Mouse (Mus musculus): Measurements from ENCODE around the gene S1pr1. TPM values are rescaled to one million over a fixed set of nuclear protein-coding genes. Genes with fewer than 3 reads are reported as not detected.

Gene S1pr1
- total and polyA plus RNA-seq, 2 experiments from 2014 or later, result 40.9 to 61.1 TPM

GRCm38 (mm10) chr3:115713417-115714048 lies 1.3 kb downstream of the S1pr1 start:
- Histone ChIP-seq H3K27me3 (ENCODE audit: insufficient read depth, low read length) (no peaks in the 10 kb centered on the region; the same call in 1 of the 2 replicates), H3K9ac (replicated peaks; ENCODE audit: low read length) (peak overlapping the region; percentile 59), H3K4me1 (ENCODE audit: insufficient read depth, low read length) (peaks cover 4% of the 10 kb centered on the region; the same call in 1 of the 2 replicates), H3K27ac (peak overlapping the region; percentile 82), H3K9me3 (ENCODE audit: low read length) (no peaks in the 10 kb centered on the region), H3K4me3 (ENCODE audit: low read length) (peak overlapping the region; percentile 58), H3K36me3 (ENCODE audit: insufficient read depth, low read length) (no peaks in the 10 kb centered on the region), H3K4me2 (ENCODE audit: low read depth, low read length) (peak overlapping the region; percentile 90)
- WGBS, result 12% methylated on average over 22 of the region's 22 CpGs
- DNase-seq (ENCODE audit: low spot score) (no peak), ATAC-seq (no peak)
- no peak for TF ChIP-seq CTCF (IDR thresholded peaks at IDR 0.05; ENCODE audit: low read depth)

- peak; percentile 89 for TF ChIP-seq CTCF (IDR thresholded peaks at IDR 0.05; ENCODE audit: low read depth)
- 21% methylated on average over 9 of the region's 9 CpGs for WGBS
- Histone ChIP-seq H3K27me3 (ENCODE audit: insufficient read depth, low read length) (no peaks in the 10 kb centered on the region; the same call in 1 of the 2 replicates), H3K36me3 (ENCODE audit: insufficient read depth, low read length) (no peaks in the 10 kb centered on the region), H3K9me3 (ENCODE audit: low read length) (no peaks in the 10 kb centered on the region), H3K9ac (replicated peaks; ENCODE audit: low read length) (peak overlapping the region; percentile 59; the same call in 1 of the 2 replicates), H3K4me2 (ENCODE audit: low read depth, low read length) (peak overlapping the region; percentile 90), H3K27ac (peak overlapping the region; percentile 82; the same call in 1 of the 2 replicates), H3K4me3 (ENCODE audit: low read length) (peak overlapping the region; percentile 58), H3K4me1 (ENCODE audit: insufficient read depth, low read length) (peaks cover 4% of the 10 kb centered on the region; the same call in 1 of the 2 replicates)
- peak; percentile 12; the same call in 1 of the 2 replicates for ATAC-seq
- peak; percentile 81 for DNase-seq (ENCODE audit: low spot score)
These were observed 2.1 kb downstream of the S1pr1 start for GRCm38 (mm10) chr3:115712808-115713200.

GRCm38 (mm10) chr3:115711924-115712807 lies 2.7 kb downstream of the S1pr1 start:
- no peaks in the 10 kb centered on the region; the same call in 1 of the 2 replicates for H3K27me3 ChIP-seq (ENCODE audit: insufficient read depth, low read length)
- H3K4me2 ChIP-seq (ENCODE audit: low read depth, low read length), result peak overlapping the region; percentile 90
- no peak for DNase-seq (ENCODE audit: low spot score)
- peak overlapping the region; percentile 58 for H3K4me3 ChIP-seq (ENCODE audit: low read length)
- no peak overlapping the region for H3K9ac ChIP-seq (replicated peaks; ENCODE audit: low read length)
- WGBS, result 86% methylated on average over 27 of the region's 27 CpGs
- no peaks in the 10 kb centered on the region for H3K36me3 ChIP-seq (ENCODE audit: insufficient read depth, low read length)
- no peak for TF ChIP-seq CTCF (IDR thresholded peaks at IDR 0.05; ENCODE audit: low read depth)
- no peak for ATAC-seq
- H3K4me1 ChIP-seq (ENCODE audit: insufficient read depth, low read length), result peaks cover 4% of the 10 kb centered on the region; the same call in 1 of the 2 replicates
- H3K9me3 ChIP-seq (ENCODE audit: low read length), result no peaks in the 10 kb centered on the region
- H3K27ac ChIP-seq, result no peak overlapping the region

DNA sequence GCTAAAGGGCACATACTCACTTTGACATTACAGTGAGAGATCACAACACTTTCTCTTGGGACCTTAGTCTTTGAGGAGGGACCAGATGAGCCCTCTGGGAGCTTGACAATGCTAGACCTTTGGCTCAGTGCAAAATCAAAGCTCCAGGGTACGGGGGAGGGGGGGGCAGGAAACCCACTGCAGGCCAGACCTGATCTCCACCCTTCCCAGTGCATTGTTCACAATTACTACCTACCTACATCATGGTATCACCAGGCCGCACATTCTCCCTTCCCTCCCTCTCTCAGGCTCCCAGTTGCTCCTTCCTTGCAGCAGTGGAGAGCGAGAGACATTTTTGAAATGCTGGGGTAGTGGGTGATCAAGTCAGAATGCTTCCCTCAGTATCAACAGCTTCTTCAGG lies 3.5 kb downstream of the S1pr1 start:
- H3K9ac ChIP-seq (replicated peaks; ENCODE audit: low read length), result no peak overlapping the region
- 88% methylated on average over 3 of the region's 3 CpGs for WGBS
- H3K4me3 ChIP-seq (ENCODE audit: low read length), result no peak overlapping the region; the same call in 1 of the 2 replicates
- TF ChIP-seq CTCF (IDR thresholded peaks at IDR 0.05; ENCODE audit: low read depth), result no peak
- no peak overlapping the region for H3K27ac ChIP-seq
- H3K9me3 ChIP-seq (ENCODE audit: low read length), result no peaks in the 10 kb centered on the region
- DNase-seq (ENCODE audit: low spot score) (no peak), ATAC-seq (no peak)
- peaks cover 4% of the 10 kb centered on the region; the same call in 1 of the 2 replicates for H3K4me1 ChIP-seq (ENCODE audit: insufficient read depth, low read length)
- H3K27me3 ChIP-seq (ENCODE audit: insufficient read depth, low read length), result no peaks in the 10 kb centered on the region; the same call in 1 of the 2 replicates
- H3K36me3 ChIP-seq (ENCODE audit: insufficient read depth, low read length), result no peaks in the 10 kb centered on the region
- peak overlapping the region; percentile 90 for H3K4me2 ChIP-seq (ENCODE audit: low read depth, low read length)

DNA sequence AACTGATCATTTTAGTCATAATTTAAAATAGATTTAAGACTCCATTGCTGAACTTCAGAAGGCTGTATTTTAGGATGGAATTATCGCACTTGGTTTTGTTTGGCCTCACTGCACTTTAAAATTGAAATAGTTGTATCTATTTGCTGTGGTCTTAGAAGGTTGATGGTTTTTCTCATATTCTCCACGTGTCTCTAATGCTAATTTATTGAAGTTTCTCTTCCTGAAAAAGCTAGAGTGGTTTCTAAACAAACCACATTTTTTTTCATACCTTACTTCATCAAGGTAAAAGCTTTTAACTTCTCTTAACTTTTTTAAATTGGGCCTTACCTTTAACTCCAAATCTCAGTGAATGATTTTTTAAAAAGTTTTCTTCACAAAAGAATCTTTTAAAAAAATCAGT lies 4.8 kb downstream of the S1pr1 start:
- DNase-seq (ENCODE audit: low spot score) (no peak), ATAC-seq (no peak)
- Histone ChIP-seq H3K9ac (replicated peaks; ENCODE audit: low read length) (no peak overlapping the region), H3K27ac (no peak overlapping the region), H3K9me3 (ENCODE audit: low read length) (no peaks in the 10 kb centered on the region), H3K4me1 (ENCODE audit: insufficient read depth, low read length) (peaks cover 4% of the 10 kb centered on the region; the same call in 1 of the 2 replicates), H3K4me2 (ENCODE audit: low read depth, low read length) (no peak overlapping the region), H3K36me3 (ENCODE audit: insufficient read depth, low read length) (no peaks in the 10 kb centered on the region), H3K4me3 (ENCODE audit: low read length) (no peak overlapping the region), H3K27me3 (ENCODE audit: insufficient read depth, low read length) (no peaks in the 10 kb centered on the region; the same call in 1 of the 2 replicates)
- WGBS, result 77% methylated on average over 2 of the region's 2 CpGs
- no peak for TF ChIP-seq CTCF (IDR thresholded peaks at IDR 0.05; ENCODE audit: low read depth)

- no peaks in the 10 kb centered on the region for H3K9me3 ChIP-seq (ENCODE audit: low read length)
- 79% methylated on average over 6 of the region's 6 CpGs for WGBS
- H3K27me3 ChIP-seq (ENCODE audit: insufficient read depth, low read length), result no peaks in the 10 kb centered on the region; the same call in 1 of the 2 replicates
- no peak overlapping the region for H3K9ac ChIP-seq (replicated peaks; ENCODE audit: low read length)
- H3K36me3 ChIP-seq (ENCODE audit: insufficient read depth, low read length), result no peaks in the 10 kb centered on the region
- H3K27ac ChIP-seq, result no peak overlapping the region
- DNase-seq (ENCODE audit: low spot score), result no peak
- peak overlapping the region; percentile 18; the same call in 1 of the 2 replicates for H3K4me2 ChIP-seq (ENCODE audit: low read depth, low read length)
- H3K4me1 ChIP-seq (ENCODE audit: insufficient read depth, low read length), result peaks cover 3% of the 10 kb centered on the region; the same call in 1 of the 2 replicates
- no peak overlapping the region for H3K4me3 ChIP-seq (ENCODE audit: low read length)
- no peak for TF ChIP-seq CTCF (IDR thresholded peaks at IDR 0.05; ENCODE audit: low read depth)
- no peak for ATAC-seq
These were observed 5.7 kb downstream of the S1pr1 start for GRCm38 (mm10) chr3:115709118-115709574.
